Mouse (Mus musculus): Measurements from ENCODE around the gene Adgrl1.

- no peak for TF ChIP-seq POLR2A (IDR thresholded peaks at IDR 0.05; ENCODE audit: low read depth, low read length)
- TF ChIP-seq CTCF (IDR thresholded peaks at IDR 0.05; ENCODE audit: borderline replicate concordance, insufficient read depth, low read length) = no peak
Observed at GRCm38 (mm10) chr8:83926266-83926665, 26.4 kb downstream of the Adgrl1 start.
